In genomic region chr19:20434541-20434940, GRCm38 (mm10) we compare ENCODE assay signal across 8 mouse cellular contexts. TPM values are rescaled to one million over a fixed set of nuclear protein-coding genes. Genes with fewer than 3 reads are reported as not detected.
A peak's percentile ranks its signal among the peaks of the same experiment; 100 is the strongest.
DNase-seq lines count a peak whose midpoint lies in the region; ATAC-seq and TF ChIP-seq lines count a peak whose summit lies in the region.

No protein-coding gene starts in this region.

- H3K4me3 ChIP-seq in C2C12 (ENCODE audit: insufficient read depth, poor library complexity, severe bottlenecking), result no peak overlapping the region
- H3K4me3 ChIP-seq in heart, embryonic 10.5 days, result no peak overlapping the region
- H3K4me3 ChIP-seq in lung, embryonic 14.5 days (ENCODE audit: low read depth, low read length), result no peak overlapping the region

- no peaks in the 10 kb centered on the region for H3K27me3 ChIP-seq in C2C12 (ENCODE audit: control insufficient read depth, insufficient read depth, insufficient read length)
- no peaks in the 10 kb centered on the region for H3K27me3 ChIP-seq in heart, embryonic 10.5 days (ENCODE audit: insufficient read depth, poor library complexity, severe bottlenecking)
- H3K27me3 ChIP-seq in lung, embryonic 14.5 days (ENCODE audit: insufficient read depth, low read length), result no peaks in the 10 kb centered on the region

- H3K9ac ChIP-seq in lung, embryonic 14.5 days, result no peak overlapping the region

- H3K36me3 ChIP-seq in C2C12 (ENCODE audit: control insufficient read depth, insufficient read depth), result no peaks in the 10 kb centered on the region
- no peaks in the 10 kb centered on the region for H3K36me3 ChIP-seq in heart, embryonic 10.5 days
- no peaks in the 10 kb centered on the region for H3K36me3 ChIP-seq in lung, embryonic 14.5 days (ENCODE audit: insufficient read depth)

- H3ac ChIP-seq in C2C12 (ENCODE audit: control insufficient read depth, insufficient read length, low read depth), result no peak overlapping the region

- 17% methylated on average over 3 of the region's 3 CpGs for WGBS in heart, embryonic 10.5 days
- WGBS in lung, embryonic 14.5 days, result 6% methylated on average over 3 of the region's 3 CpGs

- peak; percentile 57 for DNase-seq in Muller cell, postnatal 12 days (ENCODE audit: inconsistent ontology term)
- peak; percentile 82 for DNase-seq in embryo, embryonic 10 days (ENCODE audit: low spot score)
- DNase-seq in heart, embryonic 10.5 days (ENCODE audit: low spot score), result peak; percentile 78
- peak; percentile 78 to 79 for DNase-seq in kidney, postnatal 4 days
- peak; percentile 89 for DNase-seq in lung, embryonic 14.5 days
- peak; percentile 58 to 61 for DNase-seq in right cerebral cortex, adult 2 months (ENCODE audit: low spot score in 2 of 2)
- peak; percentile 77 for DNase-seq in urinary bladder, postnatal 14 days (ENCODE audit: low spot score)

- H3K4me1 ChIP-seq in heart, embryonic 10.5 days, result no peaks in the 10 kb centered on the region
- no peaks in the 10 kb centered on the region for H3K4me1 ChIP-seq in lung, embryonic 14.5 days (ENCODE audit: insufficient read depth)

- peak; percentile 65; the same call in 1 of the 2 replicates for ATAC-seq in lung, embryonic 14.5 days (ENCODE audit: insufficient read depth)

- no peak overlapping the region for H3K4me2 ChIP-seq in lung, embryonic 14.5 days

- no peaks in the 10 kb centered on the region for H3K9me3 ChIP-seq in heart, embryonic 10.5 days
- no peaks in the 10 kb centered on the region for H3K9me3 ChIP-seq in lung, embryonic 14.5 days (ENCODE audit: low read depth, low read length)

- no peak overlapping the region for H3K27ac ChIP-seq in heart, embryonic 10.5 days
- H3K27ac ChIP-seq in lung, embryonic 14.5 days (ENCODE audit: low read depth), result no peak overlapping the region

- no peaks in the 10 kb centered on the region for H3K79me3 ChIP-seq in C2C12 (ENCODE audit: low read depth)

- H3K79me2 ChIP-seq in C2C12 (ENCODE audit: control insufficient read depth, insufficient read depth), result no peaks in the 10 kb centered on the region

- peak; percentile 31 for TF ChIP-seq CTCF in C2C12 (IDR thresholded peaks at IDR 0.05; ENCODE audit: control insufficient read depth, insufficient read depth, insufficient read length)
- peak; percentile 89 for TF ChIP-seq CTCF in lung, embryonic 14.5 days (IDR thresholded peaks at IDR 0.05; ENCODE audit: low read depth)

TF ChIP-seq in C2C12, 6 proteins besides CTCF, POLR2A, EP300 and RAD21:
- no peak for TF ChIP-seq USF1 (IDR thresholded peaks at IDR 0.05; ENCODE audit: low read depth)
- TF ChIP-seq MAX (IDR thresholded peaks at IDR 0.05), result no peak
- TF ChIP-seq FOSL1 (IDR thresholded peaks at IDR 0.05; ENCODE audit: insufficient read depth, low read length, poor library complexity, severe bottlenecking), result no peak
- TF ChIP-seq MYOD1 (IDR thresholded peaks at IDR 0.05; ENCODE audit: control insufficient read depth, insufficient read length, low read depth), result no peak
- TF ChIP-seq CEBPB (IDR thresholded peaks at IDR 0.05; ENCODE audit: low read depth), result no peak
- TF ChIP-seq MYOG (IDR thresholded peaks at IDR 0.05; ENCODE audit: control insufficient read depth, extremely low read depth, insufficient read length), result no peak

RNA-seq across cellular contexts. Expression of gene Anxa1, which starts 43.8 kb away (rescaled TPM):
- 402 TPM for polyA plus RNA-seq in C2C12 (2012; fragmentation: generic; extraction: Trizol)
- 7.1 and 10.3 TPM in 2 replicates for polyA plus RNA-seq in heart, embryonic 10.5 days (2016; fragmentation: Nextera tagmentation; extraction: Ambion mirVana)
- 91.5 and 111 TPM in 2 replicates for polyA plus RNA-seq in lung, embryonic 14.5 days (2014; fragmentation: Nextera tagmentation; extraction: Ambion mirVana)

RNA-seq across cellular contexts. Expression of gene Aldh1a1, which starts 58.0 kb away (rescaled TPM):
- 0.02 TPM for polyA plus RNA-seq in C2C12 (2012; fragmentation: generic; extraction: Trizol)
- polyA plus RNA-seq in heart, embryonic 10.5 days (2016; fragmentation: Nextera tagmentation; extraction: Ambion mirVana), result 9.7 and 10.4 TPM in 2 replicates
- 19.2 TPM in 2 replicates for polyA plus RNA-seq in lung, embryonic 14.5 days (2014; fragmentation: Nextera tagmentation; extraction: Ambion mirVana)

Comparison
In these comparisons a context has a peak if more than half of its experiments do, and no peak if none do; other contexts are left out.
1. RNA of gene Aldh1a1, which starts 58.0 kb away (polyA plus RNA-seq): 19.2 TPM in lung, embryonic 14.5 days and 9.7 to 10.4 TPM in heart, embryonic 10.5 days; 0.02 TPM in C2C12 (single experiment); every median in the first group is over 10 times any median in the second.
2. Peak in every context shown above with its lines, with median percentiles within 50 percentile points of each other: DNase-seq.